Mouse (Mus musculus) heart, adult 2 months (tissue): ENCODE measurements around the gene Zfp1.

Experiments used
- CTCF ChIP-seq: fragments of 200-600 bp; IDR thresholded peaks from 2 replicates; pipeline ENCODE4 v1.8.1; 2022; ENCODE audit warnings: antibody characterized with exemption, mild to moderate bottlenecking, moderate library complexity
- EP300 ChIP-seq: fragments of 200-500 bp; IDR thresholded peaks from 2 replicates; pipeline ENCODE4 v1.6.1; 2011; ENCODE audit warnings: low read depth, low read length, control low read depth; ENCODE audit not compliant: insufficient read depth

GRCm38 (mm10) chr8:111607414-111607813 is 35.8 kb upstream of the Zfp1 start:
- TF ChIP-seq CTCF (no peak), EP300 (no peak)
